Mouse (Mus musculus): ENCODE results near the gene Adgrg3.

GRCm38 (mm10) chr8:95020821-95021220 lies 3.3 kb downstream of the Adgrg3 start:
- TF ChIP-seq POLR2A (IDR thresholded peaks at IDR 0.05; ENCODE audit: low read depth, low read length) (no peak), CTCF (conservative IDR thresholded peaks at IDR 0.05; ENCODE audit: insufficient read depth, insufficient read length, low read depth, low read length) (no peak)

Measured in kidney, adult 2 months (tissue).